Mouse (Mus musculus) forebrain, embryonic 12.5 days (tissue): Measurements from ENCODE around the gene Tie1. TPM values are rescaled to one million over a fixed set of nuclear protein-coding genes. Genes with fewer than 3 reads are reported as not detected.
"Not testable (repeated sequence)": the region's sequence is repeated elsewhere in the genome, so short reads cannot be mapped to it uniquely, and the experiment has no call there.

Source experiments
- ATAC-seq: fragments of 200-750 bp; cut with Nextera tagmentation; 2 replicates; pipeline ENCODE4 v1.8.0; 2017; ENCODE audit warnings: moderate TSS enrichment; ENCODE audit not compliant: low FRiP score
- H3K27ac ChIP-seq: fragments of 300-500 bp; sonication (generic); 2 replicates; pipeline ENCODE4 v1.5.1; 2016; ENCODE audit warnings: mild to moderate bottlenecking
- H3K27me3 ChIP-seq: fragments of 300-500 bp; sonication (generic); 2 replicates; pipeline ENCODE4 v1.6.1; 2016; ENCODE audit warnings: mild to moderate bottlenecking
- H3K36me3 ChIP-seq: fragments of 300-500 bp; sonication (generic); replicated peaks from 2 replicates; pipeline ENCODE4 v1.6.1; 2016; ENCODE audit warnings: mild to moderate bottlenecking
- H3K4me1 ChIP-seq: fragments of 300-500 bp; sonication (generic); 2 replicates; pipeline ENCODE4 v1.6.1; 2016
- H3K4me2 ChIP-seq: fragments of 300-500 bp; sonication (generic); 2 replicates; pipeline ENCODE4 v1.6.1; 2016; ENCODE audit warnings: mild to moderate bottlenecking, moderate library complexity
- H3K4me3 ChIP-seq: fragments of 300-500 bp; sonication (generic); replicated peaks from 2 replicates; pipeline ENCODE4 v1.5.1; 2016; ENCODE audit warnings: mild to moderate bottlenecking
- H3K9ac ChIP-seq: fragments of 300-500 bp; sonication (generic); 2 replicates; pipeline ENCODE4 v1.6.1; 2016; ENCODE audit warnings: mild to moderate bottlenecking
- H3K9me3 ChIP-seq: fragments of 300-500 bp; sonication (generic); 2 replicates; pipeline ENCODE4 v1.6.1; 2016
- WGBS: fragments of 180-500 bp; shearing (Covaris S2); methylation state at CpG from one replicate; pipeline ENCODE4 v1.1.7; 2016; 5-methylcytosine and 5-hydroxymethylcytosine counted together
- polyA plus RNA-seq: library from polyadenylated mRNA; unstranded; fragments of >200 nt; fragmentation: Nextera tagmentation; extraction: Ambion mirVana; gene quantifications from 2 replicates; pipeline ENCODE4 v1.2.1, GENCODE M21; 2016

The Tie1 gene
- polyA plus RNA-seq, 1 experiment from 2014 or later, result 15.6 TPM

DNA sequence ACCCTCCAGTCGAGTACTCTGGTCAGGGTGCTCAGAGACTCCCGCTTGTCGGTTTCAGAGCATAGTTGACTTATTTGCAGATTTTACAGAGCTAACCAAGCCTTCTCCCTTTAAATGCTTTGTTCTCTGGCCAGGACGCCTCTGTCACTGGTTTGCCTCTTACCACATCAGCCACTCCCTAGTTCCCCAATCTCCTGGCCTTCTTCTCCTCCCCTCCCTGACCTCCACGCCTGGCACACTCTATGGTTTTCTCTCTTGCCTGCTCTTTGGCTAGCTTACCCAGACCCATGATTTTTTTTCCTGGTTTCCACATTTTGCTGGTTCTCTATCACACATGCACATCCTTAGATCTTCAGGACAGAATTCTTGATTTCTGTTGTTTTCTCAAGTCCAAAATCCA is 28.3 kb upstream of the Tie1 start:
- peaks cover 13% of the 10 kb centered on the region for H3K27me3 ChIP-seq
- no peaks in the 10 kb centered on the region for H3K9me3 ChIP-seq
- H3K9ac ChIP-seq, result no peak overlapping the region
- peaks cover 16% of the 10 kb centered on the region for H3K4me1 ChIP-seq
- no peak for ATAC-seq
- no peak overlapping the region for H3K27ac ChIP-seq
- 73% methylated on average over 5 of the region's 5 CpGs for WGBS
- no peaks in the 10 kb centered on the region for H3K36me3 ChIP-seq
- H3K4me2 ChIP-seq, result no peak overlapping the region
- no peak overlapping the region for H3K4me3 ChIP-seq

DNA sequence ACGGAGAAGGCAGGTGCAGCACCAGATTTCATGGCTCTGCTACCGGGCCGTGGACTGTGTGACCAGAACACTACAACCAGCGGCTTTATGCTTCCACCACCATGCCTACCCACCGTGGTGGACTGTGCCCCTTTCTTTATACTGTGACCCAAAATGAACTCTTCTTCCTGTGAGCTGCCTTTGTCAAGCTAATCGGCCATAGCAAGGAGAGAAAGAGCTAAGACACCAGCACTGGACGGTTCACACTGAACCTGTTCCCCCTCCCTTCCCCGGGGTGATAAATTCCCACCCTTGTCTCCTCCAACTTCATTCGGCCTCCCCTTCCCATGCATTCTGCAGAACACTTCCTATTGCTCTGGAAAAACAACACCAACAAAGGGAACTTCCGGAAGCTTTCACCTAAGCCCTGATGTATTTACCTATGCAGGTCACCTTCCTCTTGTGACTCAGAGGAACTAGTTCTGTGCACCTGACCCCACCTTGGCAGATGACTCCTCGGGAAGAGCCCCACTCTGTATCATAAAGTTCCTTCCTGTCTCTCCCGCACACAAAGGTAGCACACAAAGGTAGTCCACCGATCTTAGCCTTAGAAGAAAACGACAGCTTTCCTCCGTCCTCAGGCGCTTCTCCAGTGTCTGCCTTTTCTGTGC is 27.8 kb upstream of the Tie1 start:
- Histone ChIP-seq H3K4me3 (no peak overlapping the region), H3K36me3 (no peaks in the 10 kb centered on the region), H3K27me3 (peaks cover 13% of the 10 kb centered on the region), H3K9me3 (no peaks in the 10 kb centered on the region), H3K4me2 (peak overlapping the region; percentile 17; the same call in 1 of the 2 replicates), H3K4me1 (peaks cover 20% of the 10 kb centered on the region), H3K27ac (no peak overlapping the region), H3K9ac (peak overlapping the region; percentile 17; the same call in 1 of the 2 replicates)
- WGBS, result 38% methylated on average over 16 of the region's 16 CpGs
- ATAC-seq, result no peak

DNA sequence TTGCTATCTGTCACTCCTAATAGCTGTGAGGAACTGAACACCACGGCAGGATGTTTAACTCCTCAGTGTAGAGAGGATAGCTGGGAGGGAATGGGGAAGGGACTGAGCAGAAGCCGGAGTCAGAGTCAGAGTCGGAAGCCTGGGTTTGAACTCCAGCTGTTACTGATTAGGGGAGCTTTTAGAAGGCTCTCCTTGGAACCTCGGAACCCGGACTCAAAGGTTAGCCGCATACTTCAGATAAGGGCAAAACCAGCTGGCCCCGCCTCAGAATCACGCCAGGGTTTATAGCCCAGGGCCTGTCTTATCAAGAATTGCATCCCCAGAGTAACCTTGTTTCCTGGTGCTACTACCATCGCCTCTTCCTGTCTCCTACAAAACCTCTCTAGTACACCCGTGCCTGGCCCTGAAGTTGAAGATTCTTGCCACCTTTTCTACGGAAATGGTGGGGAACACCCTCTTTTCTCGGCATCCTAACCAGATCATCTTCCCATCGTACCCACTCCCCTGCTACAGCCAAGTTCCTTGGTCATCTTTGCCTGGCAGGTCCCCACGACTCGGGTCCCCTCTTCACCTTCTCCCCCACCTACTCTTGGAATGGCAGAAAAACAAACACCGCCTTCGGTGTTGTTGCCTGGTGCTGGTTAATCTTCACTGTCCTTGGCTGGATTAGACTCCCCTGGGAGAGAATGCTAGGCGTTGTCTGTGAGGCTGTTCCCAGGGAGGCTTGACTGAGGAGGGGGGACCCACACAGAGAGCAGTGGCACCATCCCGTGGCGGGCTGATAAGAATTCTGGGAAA is 27.0 kb upstream of the Tie1 start:
- H3K27ac ChIP-seq, result no peak overlapping the region
- peak overlapping the region; percentile 17; the same call in 1 of the 2 replicates for H3K4me2 ChIP-seq
- peak overlapping the region; percentile 17; the same call in 1 of the 2 replicates for H3K9ac ChIP-seq
- no peaks in the 10 kb centered on the region for H3K36me3 ChIP-seq
- H3K9me3 ChIP-seq, result no peaks in the 10 kb centered on the region
- H3K4me1 ChIP-seq, result peaks cover 20% of the 10 kb centered on the region
- peaks cover 13% of the 10 kb centered on the region for H3K27me3 ChIP-seq
- ATAC-seq, result no peak
- WGBS, result 28% methylated on average over 20 of the region's 20 CpGs
- no peak overlapping the region for H3K4me3 ChIP-seq

DNA sequence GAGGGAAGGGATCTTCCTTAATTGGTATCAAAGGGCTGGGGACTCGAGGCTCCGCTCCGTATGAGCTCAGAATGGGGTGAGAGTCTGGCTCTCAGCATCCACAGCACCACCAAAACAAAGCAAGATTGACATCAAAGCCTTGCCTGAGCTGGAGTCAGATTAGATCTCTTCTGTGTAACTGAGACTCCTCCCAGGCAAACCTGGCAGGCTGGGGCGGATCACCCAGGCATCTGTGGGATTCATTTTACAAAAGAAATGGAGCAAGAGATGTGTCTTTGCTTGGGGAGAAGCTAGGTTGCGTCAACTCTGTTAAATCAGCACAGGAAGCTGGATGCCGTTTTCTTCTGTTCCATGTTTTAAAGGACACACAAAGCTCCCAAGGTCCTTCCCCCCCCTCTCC is 19.2 kb upstream of the Tie1 start:
- WGBS, result 3% methylated on average over 6 of the region's 6 CpGs
- Histone ChIP-seq H3K27ac (no peak overlapping the region), H3K27me3 (no peaks in the 10 kb centered on the region), H3K36me3 (no peaks in the 10 kb centered on the region), H3K9me3 (no peaks in the 10 kb centered on the region), H3K9ac (no peak overlapping the region), H3K4me3 (no peak overlapping the region), H3K4me1 (peaks cover 17% of the 10 kb centered on the region), H3K4me2 (no peak overlapping the region)
- ATAC-seq, result no peak

DNA sequence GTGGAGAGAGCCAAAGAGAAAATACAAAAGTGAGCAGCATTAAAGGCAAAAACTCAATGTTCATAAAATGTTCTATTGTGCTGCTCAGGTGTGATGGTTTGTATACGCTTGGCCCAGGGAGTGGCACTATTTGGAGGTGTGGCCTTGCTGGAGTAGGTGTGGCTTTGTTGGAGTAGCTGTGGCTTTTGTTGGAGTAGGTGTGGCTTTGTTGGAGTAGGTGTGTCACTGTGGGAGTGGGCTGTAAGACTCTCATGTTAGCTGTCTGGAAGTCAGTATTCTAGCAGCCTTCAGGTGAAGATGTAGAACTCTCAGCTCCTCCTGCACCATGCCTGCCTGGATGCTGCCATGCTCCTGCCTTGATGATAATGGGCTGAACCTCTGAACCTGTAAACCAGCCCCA is 17.3 kb upstream of the Tie1 start:
- ATAC-seq, H3K27ac ChIP-seq, H3K27me3 ChIP-seq, H3K36me3 ChIP-seq, H3K4me2 ChIP-seq, H3K4me1 ChIP-seq, H3K4me3 ChIP-seq, H3K9me3 ChIP-seq, H3K9ac ChIP-seq: not testable (repeated sequence)
- WGBS, result 94% methylated on average over 1 of the region's 1 CpGs

DNA sequence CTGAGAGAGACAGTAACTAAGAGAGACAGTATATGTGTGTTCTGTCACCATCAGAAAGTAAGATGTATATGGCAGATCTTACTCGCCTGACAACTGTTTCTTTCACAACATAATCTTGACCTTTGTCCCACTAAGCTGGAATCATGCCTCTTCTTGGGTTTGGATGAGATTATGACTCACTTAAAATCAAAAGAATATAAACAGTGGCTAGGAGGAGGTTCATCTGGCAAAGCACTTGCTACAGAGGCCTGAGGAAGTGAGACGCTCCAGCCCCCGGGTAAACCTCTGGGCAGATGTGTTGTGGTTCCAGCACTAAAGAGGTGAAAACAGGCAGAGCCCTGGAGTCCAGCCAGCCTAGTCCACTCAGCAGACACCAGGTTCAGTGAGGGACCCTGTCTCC is 15.7 kb upstream of the Tie1 start:
- ATAC-seq, result no peak
- Histone ChIP-seq H3K4me3 (no peak overlapping the region), H3K9ac (no peak overlapping the region), H3K36me3 (no peaks in the 10 kb centered on the region), H3K27me3 (no peaks in the 10 kb centered on the region), H3K27ac (no peak overlapping the region), H3K4me1 (peaks cover 5% of the 10 kb centered on the region), H3K9me3 (no peaks in the 10 kb centered on the region), H3K4me2 (no peak overlapping the region)
- WGBS, result 84% methylated on average over 3 of the region's 3 CpGs

DNA sequence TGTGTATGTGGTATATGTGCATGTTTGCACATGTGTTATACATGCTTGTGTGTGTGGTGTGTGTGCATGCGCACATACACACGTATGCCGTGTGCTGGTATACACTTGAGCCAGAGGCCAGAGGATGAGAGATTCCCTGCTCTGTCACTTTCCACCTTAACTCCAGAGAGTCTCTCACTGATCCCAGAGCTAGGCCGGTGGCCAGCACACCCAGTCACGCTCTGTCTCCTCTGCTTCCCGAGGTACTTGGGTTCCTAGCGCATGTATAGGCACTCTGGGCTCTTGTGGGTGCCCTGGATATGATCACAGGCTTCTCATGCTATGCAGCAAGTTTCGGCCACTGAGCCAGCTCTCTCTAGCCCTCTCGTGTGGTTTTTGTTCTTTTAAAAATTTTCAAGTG is 10.9 kb upstream of the Tie1 start:
- Histone ChIP-seq H3K4me2 (no peak overlapping the region), H3K9ac (no peak overlapping the region), H3K27ac (no peak overlapping the region), H3K4me3 (no peak overlapping the region), H3K27me3 (no peaks in the 10 kb centered on the region), H3K9me3 (no peaks in the 10 kb centered on the region), H3K36me3 (no peaks in the 10 kb centered on the region), H3K4me1 (no peaks in the 10 kb centered on the region)
- ATAC-seq, result no peak
- WGBS, result 74% methylated on average over 9 of the region's 9 CpGs

DNA sequence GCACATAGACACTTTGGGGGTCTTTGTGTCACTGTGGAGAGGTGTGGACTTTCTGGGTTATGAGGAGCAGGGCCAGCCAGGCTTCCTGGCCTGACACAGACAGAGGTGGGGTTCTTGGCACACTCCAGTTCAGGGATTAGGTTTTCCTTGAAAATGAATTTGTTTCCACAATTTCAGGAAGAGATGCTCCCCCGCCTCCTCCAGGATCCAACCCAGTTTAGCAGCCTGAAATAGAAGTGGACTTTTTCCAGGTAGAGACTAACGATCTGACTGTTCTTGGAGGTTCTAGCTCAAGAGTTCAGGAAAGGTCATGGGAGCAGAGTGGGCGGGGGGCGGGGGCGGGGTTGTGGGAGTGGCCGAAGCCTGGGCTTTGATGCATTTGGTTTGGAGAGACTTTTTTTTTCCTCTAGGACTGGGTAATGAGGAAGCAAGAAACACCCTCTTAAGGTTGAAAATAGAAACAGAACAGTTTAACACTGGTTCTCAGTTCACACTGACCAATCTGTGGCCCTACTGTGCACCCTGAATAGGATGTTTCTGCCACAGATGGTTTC is 10.4 kb upstream of the Tie1 start:
- Histone ChIP-seq H3K9me3 (no peaks in the 10 kb centered on the region), H3K9ac (no peak overlapping the region), H3K4me3 (no peak overlapping the region), H3K27ac (no peak overlapping the region), H3K4me1 (no peaks in the 10 kb centered on the region), H3K4me2 (no peak overlapping the region), H3K27me3 (no peaks in the 10 kb centered on the region), H3K36me3 (no peaks in the 10 kb centered on the region)
- no peak for ATAC-seq
- 62% methylated on average over 6 of the region's 6 CpGs for WGBS

DNA sequence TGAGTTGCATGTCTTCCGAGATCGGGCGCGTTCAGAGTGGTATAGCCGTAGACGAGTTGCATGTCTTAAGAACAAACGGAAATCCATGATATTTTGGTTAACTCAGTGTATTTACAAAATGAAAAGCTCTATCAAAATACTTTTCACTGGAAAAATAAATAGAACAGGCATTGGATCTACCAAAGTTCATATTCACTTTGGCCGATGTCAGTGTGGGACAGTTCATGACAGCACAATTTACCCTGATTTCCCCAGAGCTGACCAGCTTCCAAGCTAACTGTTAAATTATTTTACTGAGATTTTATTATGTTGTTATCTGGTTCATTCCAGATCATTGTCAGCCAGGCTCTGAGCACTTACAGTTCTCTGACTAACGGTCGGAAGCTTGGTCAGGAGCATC is 600 bp upstream of the Tie1 start:
- 97% methylated on average over 10 of the region's 10 CpGs for WGBS
- H3K9me3 ChIP-seq, result no peaks in the 10 kb centered on the region
- no peaks in the 10 kb centered on the region for H3K36me3 ChIP-seq
- no peak overlapping the region for H3K9ac ChIP-seq
- no peak overlapping the region for H3K4me3 ChIP-seq
- no peaks in the 10 kb centered on the region for H3K27me3 ChIP-seq
- H3K4me2 ChIP-seq, result no peak overlapping the region
- no peak overlapping the region for H3K27ac ChIP-seq
- ATAC-seq, result no peak
- no peaks in the 10 kb centered on the region for H3K4me1 ChIP-seq

DNA sequence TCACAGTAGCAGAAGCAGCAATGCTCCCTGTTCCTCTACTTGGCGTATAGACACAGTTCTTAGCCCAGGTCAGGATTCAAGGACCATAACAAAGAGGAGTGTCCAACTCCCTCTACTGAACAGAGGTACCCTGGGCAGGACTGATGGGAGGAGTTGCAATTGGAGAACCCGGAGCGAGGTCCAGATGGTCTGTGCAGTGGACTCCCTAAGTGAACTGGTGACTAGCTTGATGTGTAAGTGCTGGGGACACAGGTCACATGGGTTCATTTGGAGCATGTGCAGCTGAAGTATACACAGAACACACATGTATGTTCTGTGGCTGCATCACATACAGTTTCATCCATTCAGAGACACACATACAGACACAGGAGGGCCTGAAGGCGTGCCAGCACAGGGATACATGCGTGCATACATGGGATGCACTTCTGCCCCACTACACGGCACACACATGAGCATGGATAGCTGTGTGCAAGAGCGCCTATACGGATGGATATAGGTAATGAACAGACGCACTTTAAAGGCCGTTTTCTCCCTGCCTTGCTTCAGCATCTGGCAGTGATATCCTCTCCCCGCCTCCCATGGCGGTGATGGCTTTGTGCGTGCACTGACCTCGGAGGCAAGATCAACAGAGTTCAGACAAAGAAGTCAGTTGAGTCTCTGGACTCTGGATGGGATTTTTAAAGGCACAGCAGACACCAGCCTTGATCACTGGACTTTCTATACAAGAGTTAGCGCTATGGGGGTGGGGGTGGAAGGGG is 12.9 kb downstream of the Tie1 start:
- no peak overlapping the region for H3K4me2 ChIP-seq
- H3K9me3 ChIP-seq, result no peaks in the 10 kb centered on the region
- no peak overlapping the region for H3K4me3 ChIP-seq
- H3K36me3 ChIP-seq, result no peaks in the 10 kb centered on the region
- no peak for ATAC-seq
- H3K27me3 ChIP-seq, result no peaks in the 10 kb centered on the region
- 48% methylated on average over 15 of the region's 15 CpGs for WGBS
- H3K9ac ChIP-seq, result no peak overlapping the region
- H3K27ac ChIP-seq, result no peak overlapping the region
- H3K4me1 ChIP-seq, result peaks cover 8% of the 10 kb centered on the region; the same call in 1 of the 2 replicates

DNA sequence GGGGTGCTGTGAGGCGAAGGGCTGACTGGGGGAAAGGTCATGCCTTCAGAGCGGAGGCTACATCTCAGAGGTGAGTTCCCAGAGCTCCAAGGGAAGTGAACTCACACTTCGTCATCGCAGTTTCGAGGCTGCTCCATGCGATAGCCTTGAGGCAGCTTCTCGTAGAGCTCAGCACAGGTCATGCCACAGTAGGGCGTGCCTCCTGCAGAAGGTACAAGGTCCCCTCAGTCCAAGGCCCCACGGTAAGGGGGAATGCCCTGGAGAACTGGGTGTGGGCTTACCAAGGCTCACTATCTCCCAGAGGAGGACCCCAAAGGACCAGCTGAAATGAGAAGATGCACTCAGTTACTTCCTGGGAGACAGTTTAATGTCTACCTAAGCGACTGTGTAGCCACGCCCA is 17.2 kb downstream of the Tie1 start:
- no peak overlapping the region for H3K4me2 ChIP-seq
- ATAC-seq, result no peak
- 95% methylated on average over 11 of the region's 11 CpGs for WGBS
- H3K36me3 ChIP-seq, result no peaks in the 10 kb centered on the region
- no peak overlapping the region for H3K27ac ChIP-seq
- no peak overlapping the region for H3K9ac ChIP-seq
- H3K4me3 ChIP-seq, result no peak overlapping the region
- no peaks in the 10 kb centered on the region for H3K27me3 ChIP-seq
- 0 out of 2 replicates have a peak, but pooled peaks cover 3% of the 10 kb centered on the region for H3K9me3 ChIP-seq
- H3K4me1 ChIP-seq, result peaks cover 8% of the 10 kb centered on the region; the same call in 1 of the 2 replicates

DNA sequence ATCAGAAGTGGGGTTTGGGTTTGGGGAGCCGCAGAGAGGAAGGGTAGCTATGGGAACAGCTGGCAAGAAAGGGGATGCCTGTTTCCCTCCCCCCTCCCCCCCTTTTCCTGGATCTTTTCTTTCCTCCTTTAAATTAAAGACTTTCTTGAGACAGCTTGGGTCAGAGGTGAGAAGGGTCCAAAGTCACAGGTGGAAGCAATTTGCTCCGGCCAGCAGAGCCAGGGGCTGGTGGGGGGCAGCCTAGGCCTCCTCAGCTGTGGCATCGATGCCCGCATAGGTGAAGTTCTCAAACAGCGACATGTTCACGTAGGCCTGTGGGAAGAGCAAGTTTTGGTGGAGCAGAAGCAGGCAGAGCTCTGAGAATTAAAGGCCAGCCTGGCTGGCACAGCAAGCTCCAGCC is 18.6 kb downstream of the Tie1 start:
- no peak overlapping the region for H3K4me2 ChIP-seq
- H3K27ac ChIP-seq, result no peak overlapping the region
- ATAC-seq, result no peak
- H3K4me3 ChIP-seq, result no peak overlapping the region
- no peak overlapping the region for H3K9ac ChIP-seq
- no peaks in the 10 kb centered on the region for H3K4me1 ChIP-seq
- H3K36me3 ChIP-seq, result no peaks in the 10 kb centered on the region
- 84% methylated on average over 6 of the region's 6 CpGs for WGBS
- 0 out of 2 replicates have a peak, but pooled peaks cover 3% of the 10 kb centered on the region for H3K9me3 ChIP-seq
- no peaks in the 10 kb centered on the region for H3K27me3 ChIP-seq
